Mouse (Mus musculus) adrenal gland, postnatal 14 days (tissue): ENCODE results near the gene Hist1h4d. TPM values are rescaled to one million over a fixed set of nuclear protein-coding genes. Genes with fewer than 3 reads are reported as not detected.

Source experiments
- microRNA-seq, 2 experiments: library from miRNA; unstranded; fragments of <30 nt; microRNA quantifications; one replicate each; pipeline ENCODE4 v1.2.0; 2021
- total RNA-seq: library from RNA; stranded (reverse); gene quantifications from 2 replicates; pipeline ENCODE4 v1.2.3, GENCODE M21; 2021

Gene Hist1h4d
- total RNA-seq, 1 experiment from 2014 or later, result 265 TPM

Small RNA genes lying within 50 kb of the gene (microRNA-seq; reads per million reads assigned to microRNA genes)
- 0 to 0.43 reads per million in 2 experiments for gene Gm44297
- 0 reads per million in 2 experiments for gene Gm44359
- 0 to 0.38 reads per million in 2 experiments for gene Gm44394

Other genes starting within 250 kb of the Hist1h4d start
- gene Zfp322a, start 212.4 kb upstream of the Hist1h4d start, total RNA-seq, result 20.6 and 26.1 TPM in 2 replicates
- 5.9 and 6.3 TPM in 2 replicates for gene Abt1, start 157.7 kb upstream of the Hist1h4d start, total RNA-seq
- gene Btn1a1, start 115.7 kb upstream of the Hist1h4d start, total RNA-seq, result 0.19 TPM in 1 of 2 replicates, not detected in the other
- gene Btn2a2, start 92.7 kb upstream of the Hist1h4d start, total RNA-seq, result not detected in 2 replicates
- 699 and 771 TPM in 2 replicates for gene Hist1h4h, start 50.5 kb upstream of the Hist1h4d start, total RNA-seq
- gene Hist1h2af, start 47.7 kb upstream of the Hist1h4d start, total RNA-seq, result 182 and 192 TPM in 2 replicates
- 64.2 and 80.0 TPM in 2 replicates for gene Hist1h3g, start 46.2 kb upstream of the Hist1h4d start, total RNA-seq
- 18.0 and 26.2 TPM in 2 replicates for gene Hist1h2bh, start 38.2 kb upstream of the Hist1h4d start, total RNA-seq
- 72.3 and 84.2 TPM in 2 replicates for gene Hist1h3f, start 37.5 kb upstream of the Hist1h4d start, total RNA-seq
- gene Hist1h4f, start 29.9 kb upstream of the Hist1h4d start, total RNA-seq, result 307 and 382 TPM in 2 replicates
- gene Hist1h1d, start 28.3 kb upstream of the Hist1h4d start, total RNA-seq, result 19.2 and 24.2 TPM in 2 replicates
- 184 TPM in 2 replicates for gene Hist1h3e, start 19.2 kb upstream of the Hist1h4d start, total RNA-seq
- gene Hist1h2ae, start 10.4 kb upstream of the Hist1h4d start, total RNA-seq, result 28.8 and 36.1 TPM in 2 replicates
- 288 and 319 TPM in 2 replicates for gene Hist1h2bg, start 10.2 kb upstream of the Hist1h4d start, total RNA-seq
- 127 and 167 TPM in 2 replicates for gene Hist1h2bf, start 7.4 kb upstream of the Hist1h4d start, total RNA-seq
- gene Hist1h2ad, start 7.2 kb upstream of the Hist1h4d start, total RNA-seq, result 12.6 and 14.1 TPM in 2 replicates
- gene Hist1h3d, start 5.8 kb upstream of the Hist1h4d start, total RNA-seq, result 27.2 and 39.2 TPM in 2 replicates
- gene Hist1h2be, start 39.5 kb downstream of the Hist1h4d start, total RNA-seq, result 22.3 and 25.1 TPM in 2 replicates
- gene Hist1h1e, start 41.0 kb downstream of the Hist1h4d start, total RNA-seq, result 139 and 157 TPM in 2 replicates
- gene Hist1h2ac, start 102.3 kb downstream of the Hist1h4d start, total RNA-seq, result 6.6 and 8.0 TPM in 2 replicates
- gene Hist1h2bc, start 102.6 kb downstream of the Hist1h4d start, total RNA-seq, result 84.6 and 133 TPM in 2 replicates
- 0.37 and 0.83 TPM in 2 replicates for gene Hist1h1t, start 114.2 kb downstream of the Hist1h4d start, total RNA-seq
- 161 and 165 TPM in 2 replicates for gene Hist1h4c, start 116.9 kb downstream of the Hist1h4d start, total RNA-seq
- 29.0 and 39.1 TPM in 2 replicates for gene Hfe, start 129.3 kb downstream of the Hist1h4d start, total RNA-seq
- gene Hist1h1c, start 157.2 kb downstream of the Hist1h4d start, total RNA-seq, result 300 and 304 TPM in 2 replicates
- gene Hist1h3c, start 164.0 kb downstream of the Hist1h4d start, total RNA-seq, result 82.5 and 109 TPM in 2 replicates
- 125 and 171 TPM in 2 replicates for gene Hist1h2bb, start 165.1 kb downstream of the Hist1h4d start, total RNA-seq
- 157 and 198 TPM in 2 replicates for gene Hist1h2ab, start 169.5 kb downstream of the Hist1h4d start, total RNA-seq
- 247 and 351 TPM in 2 replicates for gene Hist1h3b, start 170.7 kb downstream of the Hist1h4d start, total RNA-seq
- gene Hist1h4b, start 175.4 kb downstream of the Hist1h4d start, total RNA-seq, result 217 and 308 TPM in 2 replicates
- gene Hist1h4a, start 179.6 kb downstream of the Hist1h4d start, total RNA-seq, result 164 and 198 TPM in 2 replicates
- 183 and 216 TPM in 2 replicates for gene Hist1h3a, start 180.8 kb downstream of the Hist1h4d start, total RNA-seq
- 172 and 219 TPM in 2 replicates for gene Hist1h1a, start 182.1 kb downstream of the Hist1h4d start, total RNA-seq
- gene Trim38, start 188.3 kb downstream of the Hist1h4d start, total RNA-seq, result not detected in 2 replicates
- 0.68 and 12.9 TPM in 2 replicates for gene Slc17a2, start 225.4 kb downstream of the Hist1h4d start, total RNA-seq